Mouse (Mus musculus): Measurements from ENCODE around the gene Tmem150c. TPM values are rescaled to one million over a fixed set of nuclear protein-coding genes. Genes with fewer than 3 reads are reported as not detected.

Gene Tmem150c
- polyA plus RNA-seq, 1 experiment from 2014 or later, result 14.6 TPM

DNA sequence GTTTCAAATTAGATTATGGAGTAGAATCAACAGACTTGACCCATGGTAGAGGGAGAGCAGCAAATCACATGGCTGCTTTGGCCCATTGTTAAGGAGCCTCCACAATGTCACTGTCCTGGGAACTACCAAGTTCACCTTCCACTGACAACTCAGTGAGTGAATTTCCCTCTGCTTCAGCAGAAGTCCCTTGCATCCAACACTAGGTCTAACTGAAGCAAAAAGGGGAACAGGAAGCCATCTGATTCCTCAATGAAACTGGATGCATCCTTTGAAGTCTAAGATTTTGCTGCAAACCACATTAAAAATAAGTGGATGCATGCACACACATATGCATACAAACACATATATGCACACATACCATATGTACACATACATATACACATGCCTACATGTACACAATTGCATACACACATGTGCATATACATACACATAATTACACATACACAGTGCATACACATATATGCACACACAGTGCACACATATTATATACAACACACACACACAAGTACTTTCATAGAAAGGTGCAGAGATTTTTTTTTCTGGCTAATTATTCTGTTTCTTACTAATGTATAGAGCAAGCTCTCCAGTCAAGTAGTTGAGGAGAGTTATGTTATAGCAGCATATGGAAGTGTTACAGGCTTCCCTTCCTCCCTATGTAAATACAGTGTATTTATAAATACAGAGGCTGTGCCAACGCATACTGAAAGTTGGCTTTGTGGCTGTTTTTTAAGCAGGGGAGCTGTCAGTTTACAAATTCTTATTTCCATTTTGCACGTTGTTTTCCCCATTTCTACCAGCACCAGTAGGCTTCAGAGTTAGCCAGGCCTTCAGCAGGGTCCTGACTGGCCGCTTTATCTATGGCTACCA lies 27.7 kb upstream of the Tmem150c start:
- no peak for ATAC-seq (ENCODE audit: low read depth)

DNA sequence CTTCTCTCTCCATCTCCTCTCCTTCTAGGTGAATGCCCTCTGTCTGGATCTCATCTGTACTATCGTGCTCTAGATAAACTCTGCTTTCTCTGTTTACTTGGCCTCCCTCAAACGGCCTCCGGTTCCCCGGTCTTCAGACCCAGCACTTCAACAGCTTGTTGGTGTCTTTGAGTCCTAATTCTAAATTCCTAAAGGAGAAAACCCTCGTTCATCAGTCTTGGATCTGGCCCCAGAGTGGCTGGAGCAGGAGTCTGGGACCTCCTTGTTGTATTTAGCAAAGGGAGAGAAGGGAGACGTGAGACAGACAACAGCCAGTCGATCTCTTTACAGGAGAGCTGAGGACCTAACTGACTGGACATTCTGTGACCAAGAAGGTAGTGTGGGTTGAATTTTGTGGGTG lies 27.0 kb upstream of the Tmem150c start:
- no peaks in the 10 kb centered on the region for H3K9me3 ChIP-seq
- H3K27me3 ChIP-seq, result no peaks in the 10 kb centered on the region
- H3K27ac ChIP-seq (replicated peaks), result no peak overlapping the region
- no peak for ATAC-seq (ENCODE audit: low read depth)
- H3K4me3 ChIP-seq, result no peak overlapping the region
- H3K4me2 ChIP-seq, result no peak overlapping the region
- WGBS, result 79% methylated on average over 7 of the region's 7 CpGs
- no peak overlapping the region for H3K9ac ChIP-seq
- 0 out of 2 replicates have a peak, but pooled peaks cover 2% of the 10 kb centered on the region for H3K4me1 ChIP-seq (replicated peaks)
- no peaks in the 10 kb centered on the region for H3K36me3 ChIP-seq

More for the DNA sequence above, 27.7 kb upstream of the Tmem150c start:
- Histone ChIP-seq H3K4me3 (no peak overlapping the region), H3K9ac (no peak overlapping the region), H3K4me2 (no peak overlapping the region), H3K9me3 (no peaks in the 10 kb centered on the region), H3K36me3 (no peaks in the 10 kb centered on the region), H3K27ac (replicated peaks) (no peak overlapping the region), H3K4me1 (replicated peaks) (no peaks in the 10 kb centered on the region), H3K27me3 (no peaks in the 10 kb centered on the region)
- WGBS, result 87% methylated on average over 3 of the region's 3 CpGs

DNA sequence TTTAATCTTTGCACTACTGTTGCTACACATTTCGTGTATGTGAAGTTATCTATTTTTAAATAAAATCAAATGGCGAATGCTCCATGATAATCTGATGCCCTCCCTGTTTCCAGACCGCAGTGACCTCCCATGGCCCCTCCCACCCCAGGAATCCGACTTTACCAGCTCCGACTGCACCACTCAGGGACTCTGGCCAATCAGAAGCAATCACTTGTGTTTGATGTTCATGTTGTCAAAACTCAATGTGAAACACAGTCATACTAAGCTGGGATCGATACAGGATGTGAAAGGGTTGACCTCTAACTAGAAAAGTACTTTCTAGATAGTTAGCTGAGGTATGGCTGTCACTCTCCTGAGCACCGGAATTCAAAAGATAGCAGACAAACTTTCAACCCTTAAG lies 26.3 kb upstream of the Tmem150c start:
- H3K4me1 ChIP-seq (replicated peaks), result 0 out of 2 replicates have a peak, but pooled peaks cover 5% of the 10 kb centered on the region
- no peaks in the 10 kb centered on the region for H3K9me3 ChIP-seq
- WGBS, result 30% methylated on average over 7 of the region's 7 CpGs
- H3K9ac ChIP-seq, result no peak overlapping the region
- no peak overlapping the region for H3K4me2 ChIP-seq
- H3K27me3 ChIP-seq, result no peaks in the 10 kb centered on the region
- no peak for ATAC-seq (ENCODE audit: low read depth)
- no peak overlapping the region for H3K4me3 ChIP-seq
- no peaks in the 10 kb centered on the region for H3K36me3 ChIP-seq
- no peak overlapping the region for H3K27ac ChIP-seq (replicated peaks)

DNA sequence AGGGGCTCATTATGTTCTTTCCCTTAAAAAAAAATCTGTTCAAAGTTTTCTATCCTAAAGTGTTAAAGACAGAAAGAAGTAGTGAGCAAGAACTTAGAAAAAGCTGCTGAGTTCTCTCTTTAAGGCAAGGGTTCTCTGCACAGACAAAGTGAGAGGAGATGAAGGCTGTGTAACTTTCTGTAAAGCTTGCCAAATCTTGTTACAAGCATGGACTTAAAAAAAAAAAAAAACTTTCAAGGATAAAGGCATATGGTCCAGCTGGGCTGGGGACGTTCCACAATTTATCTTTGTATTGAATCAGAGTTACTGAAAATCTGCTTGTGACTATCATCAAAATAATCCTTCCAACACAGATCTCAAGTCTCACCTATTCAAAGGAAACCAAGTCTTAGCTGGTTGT lies 21.4 kb upstream of the Tmem150c start:
- Histone ChIP-seq H3K27me3 (no peaks in the 10 kb centered on the region), H3K4me3 (no peak overlapping the region), H3K36me3 (no peaks in the 10 kb centered on the region), H3K9ac (no peak overlapping the region), H3K4me1 (replicated peaks) (peaks cover 8% of the 10 kb centered on the region), H3K27ac (replicated peaks) (no peak overlapping the region), H3K9me3 (no peaks in the 10 kb centered on the region), H3K4me2 (no peak overlapping the region)
- WGBS, result 65% methylated on average over 1 of the region's 1 CpGs
- no peak for ATAC-seq (ENCODE audit: low read depth)

DNA sequence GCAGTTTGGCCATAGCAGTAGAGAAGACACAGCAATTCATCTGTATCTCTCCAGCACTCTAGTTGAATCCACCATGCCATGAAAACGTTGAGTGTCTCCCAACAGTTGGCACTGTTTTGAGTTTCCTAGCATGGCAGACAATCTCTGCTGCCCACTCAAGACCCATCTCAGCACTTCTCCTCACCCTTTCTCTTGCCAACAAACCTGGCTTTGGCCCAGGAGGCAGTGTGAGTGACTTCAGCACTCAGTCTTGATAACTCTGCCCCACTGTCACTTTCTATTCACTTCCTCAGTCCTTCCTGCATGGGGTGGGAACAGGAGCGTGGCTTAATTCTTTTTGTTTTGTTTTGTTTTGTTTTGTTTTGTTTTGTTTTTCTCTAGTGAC lies 19.2 kb upstream of the Tmem150c start:
- 63% methylated on average over 2 of the region's 2 CpGs for WGBS
- Histone ChIP-seq H3K27me3 (no peaks in the 10 kb centered on the region), H3K4me2 (no peak overlapping the region), H3K4me3 (no peak overlapping the region), H3K9me3 (no peaks in the 10 kb centered on the region), H3K27ac (replicated peaks) (no peak overlapping the region), H3K36me3 (no peaks in the 10 kb centered on the region), H3K4me1 (replicated peaks) (peaks cover 15% of the 10 kb centered on the region), H3K9ac (no peak overlapping the region)
- ATAC-seq (ENCODE audit: low read depth), result no peak

DNA sequence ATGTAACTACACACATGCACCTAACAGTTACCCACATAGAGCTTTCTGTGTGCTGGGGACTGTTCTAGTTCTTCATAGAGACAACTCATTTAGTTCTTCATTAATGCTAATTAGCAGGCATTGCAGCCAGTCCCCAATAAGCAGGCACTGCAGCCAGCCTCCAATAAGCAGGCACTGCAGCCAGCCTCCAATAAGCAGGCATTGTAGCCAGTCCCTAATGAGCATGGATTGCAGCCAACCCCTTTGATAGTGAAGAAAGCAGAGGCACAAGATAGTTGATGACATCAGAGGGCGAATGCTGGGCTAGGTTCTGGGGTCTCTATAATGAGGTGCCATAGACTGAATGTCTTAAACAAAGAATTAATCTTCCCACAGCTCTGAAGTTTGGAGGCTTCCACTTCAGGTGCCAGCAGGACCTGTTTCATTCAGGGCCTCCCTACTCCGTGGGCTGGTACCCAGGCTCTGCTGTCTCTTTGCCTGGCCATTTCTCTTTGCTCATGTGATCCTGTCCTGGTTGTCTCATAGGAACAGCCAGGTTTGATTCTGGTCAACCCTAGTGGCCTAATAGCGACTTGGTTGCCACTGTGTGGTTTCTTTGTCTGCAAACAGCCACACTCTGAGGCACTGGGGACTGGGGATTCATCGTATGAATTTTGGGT lies 18.6 kb upstream of the Tmem150c start:
- Histone ChIP-seq H3K27me3 (no peaks in the 10 kb centered on the region), H3K4me1 (replicated peaks) (peaks cover 15% of the 10 kb centered on the region), H3K36me3 (no peaks in the 10 kb centered on the region), H3K9me3 (no peaks in the 10 kb centered on the region), H3K27ac (replicated peaks) (no peak overlapping the region), H3K9ac (no peak overlapping the region), H3K4me3 (no peak overlapping the region), H3K4me2 (no peak overlapping the region)
- WGBS, result 80% methylated on average over 4 of the region's 4 CpGs
- peak; percentile 83 for ATAC-seq (ENCODE audit: low read depth)

DNA sequence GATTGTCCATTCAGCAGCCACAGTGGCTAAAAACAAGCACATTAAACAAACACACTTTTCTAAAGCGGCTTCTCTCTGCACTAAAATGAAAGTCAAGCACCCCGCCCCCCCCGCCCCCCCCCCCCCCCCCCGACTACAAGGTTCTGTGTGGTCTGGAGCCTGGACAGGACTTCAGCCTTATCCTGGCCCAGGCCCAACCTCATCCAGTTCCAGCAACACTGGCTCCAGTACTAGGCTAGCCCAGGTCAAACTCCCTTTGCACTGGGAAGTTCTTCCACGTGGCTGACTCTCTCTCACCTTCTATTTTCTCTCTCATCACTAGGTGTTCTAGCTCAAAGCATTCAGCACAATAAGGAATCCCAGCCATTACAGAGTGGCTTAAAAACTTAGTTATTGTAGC lies 17.9 kb upstream of the Tmem150c start:
- Histone ChIP-seq H3K9me3 (no peaks in the 10 kb centered on the region), H3K9ac (no peak overlapping the region), H3K4me2 (no peak overlapping the region), H3K4me3 (no peak overlapping the region), H3K4me1 (replicated peaks) (peaks cover 15% of the 10 kb centered on the region), H3K27me3 (no peaks in the 10 kb centered on the region), H3K27ac (replicated peaks) (no peak overlapping the region), H3K36me3 (no peaks in the 10 kb centered on the region)
- ATAC-seq (ENCODE audit: low read depth), result no peak
- 67% methylated on average over 5 of the region's 5 CpGs for WGBS

DNA sequence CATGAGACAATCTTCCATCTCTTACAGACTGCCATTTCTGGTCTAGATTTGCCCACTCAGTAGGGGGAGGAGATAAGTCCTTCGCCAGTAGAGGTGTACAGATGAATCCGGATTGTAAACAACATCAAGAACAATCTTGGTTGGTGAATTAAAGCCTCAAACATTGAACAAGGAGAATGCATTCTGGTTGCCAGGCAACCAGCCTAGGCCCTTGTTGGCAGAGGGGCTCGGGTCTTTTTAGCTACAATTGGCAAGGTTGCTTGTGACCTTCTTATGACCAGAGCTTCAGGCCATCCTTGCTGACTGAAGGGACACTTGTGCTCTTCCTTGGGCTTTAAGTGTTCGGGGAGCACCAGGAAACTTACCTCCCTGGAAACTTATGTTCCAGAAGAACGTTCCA lies 16.5 kb upstream of the Tmem150c start:
- ATAC-seq (ENCODE audit: low read depth), result no peak
- 46% methylated on average over 5 of the region's 5 CpGs for WGBS
- H3K27me3 ChIP-seq, result no peaks in the 10 kb centered on the region
- H3K4me3 ChIP-seq, result no peak overlapping the region
- no peaks in the 10 kb centered on the region for H3K9me3 ChIP-seq
- no peaks in the 10 kb centered on the region for H3K36me3 ChIP-seq
- peaks cover 10% of the 10 kb centered on the region for H3K4me1 ChIP-seq (replicated peaks)
- H3K9ac ChIP-seq, result no peak overlapping the region
- no peak overlapping the region for H3K27ac ChIP-seq (replicated peaks)
- H3K4me2 ChIP-seq, result no peak overlapping the region

DNA sequence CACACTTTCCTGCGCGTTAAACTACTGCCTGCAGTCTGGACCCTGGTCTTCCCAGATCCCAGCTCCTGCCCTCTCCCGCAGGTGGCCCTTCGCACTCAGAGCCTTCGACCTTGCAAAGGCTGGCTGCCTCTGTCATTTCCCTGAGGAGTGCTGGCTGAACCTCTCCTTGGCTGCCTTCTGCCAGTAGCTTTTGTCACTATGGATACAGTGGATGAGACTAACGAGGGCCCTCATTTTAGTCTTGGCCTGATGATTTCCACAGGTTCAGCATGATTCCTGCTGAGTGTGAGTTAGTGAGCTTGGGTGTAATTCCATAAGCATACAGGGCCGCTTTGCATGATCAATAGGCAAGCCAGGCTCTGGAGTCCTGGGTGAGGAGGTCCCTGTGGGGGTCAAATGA lies 16.0 kb upstream of the Tmem150c start:
- H3K4me1 ChIP-seq (replicated peaks), result peaks cover 10% of the 10 kb centered on the region
- H3K27ac ChIP-seq (replicated peaks), result no peak overlapping the region
- WGBS, result 72% methylated on average over 7 of the region's 7 CpGs
- H3K9me3 ChIP-seq, result no peaks in the 10 kb centered on the region
- no peak for ATAC-seq (ENCODE audit: low read depth)
- no peaks in the 10 kb centered on the region for H3K36me3 ChIP-seq
- no peaks in the 10 kb centered on the region for H3K27me3 ChIP-seq
- no peak overlapping the region for H3K4me2 ChIP-seq
- no peak overlapping the region for H3K4me3 ChIP-seq
- no peak overlapping the region for H3K9ac ChIP-seq

DNA sequence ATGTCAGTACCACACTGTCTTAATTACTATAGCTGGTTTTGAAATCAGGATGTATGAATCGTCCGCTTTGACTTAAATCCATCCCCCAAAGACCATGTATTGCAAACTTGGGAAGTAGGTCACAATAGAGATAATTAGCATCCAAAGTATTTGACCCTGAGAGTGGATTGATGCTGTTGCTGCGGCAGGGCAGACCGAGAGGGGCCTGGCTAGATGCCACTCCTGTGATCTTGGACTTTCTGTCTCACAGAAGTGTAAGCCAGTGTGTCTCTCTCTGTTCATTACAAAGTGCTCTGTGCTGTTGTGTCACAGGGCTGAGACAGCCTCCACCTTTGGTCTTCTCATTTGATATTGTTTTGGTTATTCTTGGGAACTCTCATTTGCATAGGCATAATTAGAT lies 12.5 kb upstream of the Tmem150c start:
- Histone ChIP-seq H3K27ac (replicated peaks) (no peak overlapping the region), H3K4me2 (no peak overlapping the region), H3K36me3 (no peaks in the 10 kb centered on the region), H3K9ac (no peak overlapping the region), H3K9me3 (no peaks in the 10 kb centered on the region), H3K4me1 (replicated peaks) (peaks cover 10% of the 10 kb centered on the region), H3K4me3 (no peak overlapping the region), H3K27me3 (no peaks in the 10 kb centered on the region)
- ATAC-seq (ENCODE audit: low read depth), result no peak
- WGBS, result 60% methylated on average over 4 of the region's 4 CpGs

DNA sequence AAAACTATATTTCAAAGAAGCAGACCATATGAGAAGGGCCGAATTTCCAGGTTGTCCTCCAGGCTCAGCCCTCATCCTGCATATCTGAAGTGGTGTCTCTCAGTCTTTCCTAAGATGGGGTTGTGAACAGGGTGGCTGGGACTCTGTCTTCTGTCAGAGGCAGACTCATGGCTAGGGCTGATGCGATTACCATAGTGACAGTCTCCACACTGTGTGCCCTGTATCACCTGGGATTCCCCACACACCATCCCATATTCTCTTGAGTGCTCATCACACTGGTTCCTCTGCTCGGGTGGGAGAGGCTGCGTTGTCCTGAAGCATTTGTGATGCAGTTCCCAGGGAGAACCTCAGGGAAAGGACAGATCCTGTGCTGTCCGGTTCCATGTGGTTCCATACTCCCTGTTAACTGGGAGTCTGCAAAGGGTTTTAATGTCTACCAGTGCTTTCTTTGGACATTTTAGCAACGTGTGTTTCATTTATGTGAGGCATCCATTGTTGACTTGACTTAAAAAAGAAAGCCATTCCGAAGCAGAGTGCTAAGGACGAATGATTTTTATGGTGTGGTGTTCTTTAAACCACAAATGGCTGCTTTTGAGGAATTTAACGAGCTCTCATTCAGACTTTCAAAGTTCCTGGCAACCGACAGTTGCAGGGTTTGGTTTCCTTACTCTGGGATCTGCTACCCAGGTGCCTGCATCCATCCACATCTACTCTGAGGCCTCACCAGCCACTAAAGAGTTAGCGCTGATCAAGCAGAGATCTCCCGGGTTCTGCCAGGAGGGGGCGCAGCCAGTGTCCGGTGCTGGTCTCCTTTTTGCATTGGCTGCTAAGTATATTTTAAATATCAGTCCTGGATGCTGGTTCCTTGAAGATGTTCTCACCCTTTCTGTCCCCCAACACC lies 7.2 kb upstream of the Tmem150c start:
- Histone ChIP-seq H3K9ac (no peak overlapping the region), H3K27ac (replicated peaks) (no peak overlapping the region), H3K4me2 (no peak overlapping the region), H3K4me1 (replicated peaks) (no peaks in the 10 kb centered on the region), H3K36me3 (no peaks in the 10 kb centered on the region), H3K9me3 (no peaks in the 10 kb centered on the region), H3K4me3 (no peak overlapping the region), H3K27me3 (no peaks in the 10 kb centered on the region)
- WGBS, result 43% methylated on average over 14 of the region's 14 CpGs
- ATAC-seq (ENCODE audit: low read depth), result no peak

DNA sequence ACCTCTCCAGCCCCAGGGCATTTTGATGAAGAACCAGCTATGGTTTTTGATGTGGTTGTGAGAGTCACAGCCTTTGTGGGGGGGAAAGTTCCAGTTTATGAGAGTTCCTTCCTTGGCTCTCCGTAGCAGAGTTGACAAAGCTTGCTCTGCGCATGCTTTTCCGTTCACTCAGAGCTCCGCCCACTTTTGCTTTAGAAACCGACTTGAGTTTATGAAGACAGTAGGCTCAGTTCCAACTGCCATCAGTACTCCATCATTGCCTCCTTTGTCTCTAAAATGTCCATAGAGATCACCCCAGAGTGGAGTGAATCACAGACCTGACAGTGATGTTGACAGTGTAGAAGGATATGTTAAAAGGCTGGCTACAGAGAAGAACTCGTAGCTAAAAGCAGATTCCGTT lies 3.8 kb upstream of the Tmem150c start:
- H3K4me3 ChIP-seq, result no peak overlapping the region
- no peak for ATAC-seq (ENCODE audit: low read depth)
- H3K9ac ChIP-seq, result no peak overlapping the region
- peaks cover 9% of the 10 kb centered on the region; the same call in 1 of the 2 replicates for H3K4me1 ChIP-seq (replicated peaks)
- 64% methylated on average over 7 of the region's 7 CpGs for WGBS
- no peaks in the 10 kb centered on the region for H3K36me3 ChIP-seq
- H3K27me3 ChIP-seq, result peaks cover 5% of the 10 kb centered on the region
- H3K9me3 ChIP-seq, result no peaks in the 10 kb centered on the region
- no peak overlapping the region for H3K4me2 ChIP-seq
- no peak overlapping the region for H3K27ac ChIP-seq (replicated peaks)
